Mouse (Mus musculus) T-cell, adult 2 months (primary cell): ENCODE results near the gene Tbx19.

ENCODE experiments used
- DNase-seq: peaks from one replicate; pipeline ENCODE4 v3.0.0; 2022; ENCODE audit warnings: low spot score

The Tbx19 gene

DNA sequence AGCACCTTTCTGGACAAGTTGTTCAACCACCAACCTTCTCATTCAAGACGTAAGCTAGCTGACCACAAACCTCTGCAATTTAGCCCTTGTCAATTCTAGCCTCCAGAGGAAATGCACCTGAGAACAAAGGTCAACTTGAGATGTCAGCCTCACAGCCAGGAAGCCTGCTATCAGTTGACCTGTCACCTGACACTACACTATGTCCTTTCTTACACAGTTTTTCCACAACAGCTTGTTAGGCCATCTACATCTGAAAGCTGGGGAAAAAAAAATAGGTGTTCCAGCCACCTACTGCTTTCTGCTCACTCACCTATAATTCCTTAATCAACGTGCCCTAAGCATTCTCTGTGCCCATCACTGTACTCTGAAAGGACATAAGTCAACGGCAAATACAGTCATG is 23.6 kb upstream of the Tbx19 start:
- no peak for DNase-seq

DNA sequence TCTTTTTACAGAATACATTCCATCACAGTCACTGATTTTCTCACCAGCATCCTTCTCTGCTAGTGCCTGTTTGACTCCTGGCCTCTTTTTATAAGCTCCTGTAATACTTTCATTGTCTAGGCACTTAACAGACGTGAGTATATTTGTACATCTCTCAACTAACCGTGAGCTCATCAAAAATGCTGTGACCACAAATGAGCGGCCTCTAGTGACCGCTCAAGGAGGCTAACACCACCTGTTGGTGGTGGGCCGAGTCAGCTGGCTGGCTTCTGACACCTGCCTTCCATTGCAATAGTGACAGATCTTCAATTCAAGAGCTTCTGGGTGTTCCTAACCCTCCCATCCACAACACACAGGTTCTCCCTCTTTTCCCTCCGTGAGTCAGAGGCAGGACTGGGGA is 22.8 kb upstream of the Tbx19 start:
- no peak for DNase-seq

DNA sequence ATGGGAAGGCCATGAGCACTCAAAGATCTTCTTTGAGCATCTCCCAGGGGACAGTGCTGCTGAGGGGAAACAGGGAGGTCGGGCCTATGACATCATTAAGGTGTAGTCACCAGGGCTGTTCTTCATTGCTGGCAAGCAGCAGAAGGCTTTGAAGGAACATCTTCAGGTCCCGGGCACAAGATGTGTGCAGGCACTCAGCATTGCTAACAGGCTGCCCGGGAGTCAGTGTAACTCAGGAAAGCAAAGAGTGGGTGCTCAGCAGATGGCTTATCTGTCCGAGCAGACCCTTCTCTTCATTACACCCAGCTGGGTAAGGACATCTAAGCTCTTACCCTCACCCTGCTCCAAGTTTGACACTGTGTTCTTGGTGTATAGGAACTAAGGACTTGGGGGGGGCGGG is 18.7 kb upstream of the Tbx19 start:
- DNase-seq, result no peak

DNA sequence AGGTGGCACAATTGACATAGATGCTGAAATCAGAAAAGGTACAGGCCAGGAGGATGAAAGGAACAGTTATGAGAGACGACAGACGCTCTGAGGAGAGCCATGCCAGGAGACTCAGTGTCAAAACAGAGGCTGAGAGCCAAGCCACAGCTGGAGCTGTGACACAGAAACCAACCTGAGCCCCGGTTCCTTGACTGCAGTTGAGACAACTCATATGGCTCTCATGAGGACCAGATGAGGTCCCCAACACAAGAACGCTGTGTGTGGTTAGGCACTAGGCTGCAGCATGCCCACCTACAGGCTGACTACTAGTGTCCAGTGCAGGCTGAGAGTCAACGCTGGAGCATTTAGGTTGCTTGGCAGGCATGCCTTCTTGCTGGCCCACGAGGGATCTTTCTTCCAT is 17.5 kb upstream of the Tbx19 start:
- no peak for DNase-seq

DNA sequence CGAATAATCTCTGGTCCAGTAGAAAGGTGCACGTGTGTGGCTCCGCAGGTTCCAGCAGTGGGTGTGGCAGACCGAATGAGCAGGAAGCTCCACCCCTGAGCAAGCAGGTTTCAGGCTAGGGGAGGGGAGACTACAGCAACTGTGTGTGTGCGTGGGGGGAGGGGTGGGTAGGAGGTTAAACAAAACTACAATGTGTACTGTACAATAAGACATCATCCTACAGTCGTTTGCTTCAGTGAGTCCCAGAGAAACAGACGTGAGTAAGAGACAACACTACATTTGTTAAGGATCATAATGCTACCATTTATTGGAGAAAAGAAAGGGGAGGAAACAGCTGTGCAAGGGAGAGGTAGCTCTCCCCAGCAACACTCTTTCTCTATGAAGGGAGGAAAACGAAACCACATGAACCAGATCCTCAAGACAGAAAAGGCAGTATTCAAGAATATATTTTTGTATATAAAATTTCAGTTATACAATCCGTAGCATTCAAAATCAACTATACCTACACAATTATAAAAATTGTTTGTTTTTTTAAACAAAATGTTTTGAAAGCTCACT is 13.6 kb upstream of the Tbx19 start:
- DNase-seq, result no peak

DNA sequence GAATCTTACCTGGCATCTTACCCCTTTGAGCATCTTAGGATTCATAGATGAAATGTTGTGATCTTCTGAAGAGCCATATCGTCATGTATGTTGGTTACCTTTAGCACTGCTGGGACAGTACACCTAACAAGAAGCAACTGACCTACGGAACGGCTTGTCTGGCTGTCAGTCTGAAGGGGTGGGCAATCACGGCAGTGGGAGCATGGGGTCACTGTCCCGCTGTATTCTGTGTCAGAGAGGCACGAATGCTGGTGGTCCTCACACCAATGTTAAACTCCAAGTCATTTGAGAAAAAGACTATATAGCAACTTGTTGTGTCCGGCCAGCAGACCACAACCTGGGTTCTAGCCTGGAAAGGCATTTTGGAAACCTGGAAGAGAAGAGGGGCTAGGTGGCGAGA is 10.7 kb upstream of the Tbx19 start:
- no peak for DNase-seq

DNA sequence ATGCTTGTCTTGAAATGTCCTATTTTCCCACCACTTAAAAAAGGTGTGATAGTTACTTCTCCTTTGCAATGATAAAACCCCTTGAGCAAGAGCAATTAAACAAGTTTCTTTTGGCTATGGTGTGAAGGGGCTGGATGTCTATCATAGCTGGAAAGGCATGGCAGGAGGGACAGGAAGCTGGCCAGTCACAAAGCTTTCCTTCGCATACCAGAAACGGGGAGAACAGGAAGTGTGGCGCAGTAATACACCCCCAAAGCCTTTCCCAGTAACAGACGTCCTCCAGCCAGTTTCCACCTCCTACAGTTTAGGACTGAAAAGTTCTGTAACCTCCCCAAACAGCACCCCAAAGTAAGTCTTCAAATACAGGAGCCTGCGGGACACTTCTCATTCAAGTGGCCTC is 9.6 kb upstream of the Tbx19 start:
- no peak for DNase-seq

DNA sequence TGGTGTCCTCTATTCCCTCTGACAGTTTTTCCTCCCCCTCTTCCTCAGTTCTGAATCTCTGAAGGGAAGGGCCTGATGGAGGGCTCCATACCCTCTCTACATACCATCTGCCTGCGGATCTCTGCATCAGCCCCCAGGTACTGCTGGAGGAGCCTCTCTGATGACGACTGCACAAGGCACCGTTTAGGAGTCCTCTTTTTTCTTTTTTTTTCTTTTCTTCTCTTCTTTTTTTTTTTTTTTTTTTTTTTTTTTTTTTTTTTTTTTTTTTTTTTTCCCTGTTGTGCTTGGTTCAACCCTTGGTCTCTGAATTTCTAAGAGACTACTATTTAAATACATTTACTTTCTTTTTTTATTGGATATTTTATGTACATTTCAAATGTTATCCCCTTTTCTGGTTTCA is 8.9 kb upstream of the Tbx19 start:
- no peak for DNase-seq

DNA sequence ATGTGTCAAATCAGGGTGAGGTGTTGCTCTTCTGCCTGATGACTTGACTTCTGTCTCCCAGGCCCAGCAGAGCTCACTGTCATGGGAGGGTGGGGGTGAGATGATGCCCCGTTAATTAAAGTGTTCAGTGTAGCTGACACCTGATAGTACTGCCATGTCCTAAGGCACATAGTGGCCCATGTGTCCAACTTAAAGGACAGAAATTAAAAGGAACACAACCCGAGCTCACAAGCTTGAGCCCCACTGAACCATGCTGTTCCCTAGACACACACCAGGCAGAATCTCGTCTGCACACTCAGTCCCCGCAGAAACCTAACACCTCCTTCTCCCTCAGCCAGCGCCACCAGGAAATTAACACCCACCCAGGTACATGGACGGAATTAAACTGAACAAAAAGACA is 4.3 kb upstream of the Tbx19 start:
- DNase-seq, result no peak

DNA sequence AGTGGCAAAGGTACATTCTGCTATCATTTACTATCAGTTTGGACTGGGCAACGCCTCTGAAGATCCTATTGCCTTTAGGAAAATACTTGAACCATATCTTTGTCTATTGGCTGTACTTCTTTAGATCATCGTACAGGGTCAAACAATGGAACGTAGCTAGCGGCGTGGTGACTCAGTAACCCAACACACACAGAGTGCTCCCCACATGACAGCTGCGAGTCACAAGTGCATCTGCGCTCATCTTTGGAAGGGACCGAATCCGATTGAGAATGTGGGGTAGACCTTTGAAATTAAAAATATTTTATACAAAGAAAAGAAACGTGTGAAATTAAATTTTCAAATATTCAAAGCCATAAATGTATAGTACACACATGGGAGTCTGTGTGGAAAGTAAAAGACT is 1.7 kb downstream of the Tbx19 start:
- DNase-seq, result no peak

DNA sequence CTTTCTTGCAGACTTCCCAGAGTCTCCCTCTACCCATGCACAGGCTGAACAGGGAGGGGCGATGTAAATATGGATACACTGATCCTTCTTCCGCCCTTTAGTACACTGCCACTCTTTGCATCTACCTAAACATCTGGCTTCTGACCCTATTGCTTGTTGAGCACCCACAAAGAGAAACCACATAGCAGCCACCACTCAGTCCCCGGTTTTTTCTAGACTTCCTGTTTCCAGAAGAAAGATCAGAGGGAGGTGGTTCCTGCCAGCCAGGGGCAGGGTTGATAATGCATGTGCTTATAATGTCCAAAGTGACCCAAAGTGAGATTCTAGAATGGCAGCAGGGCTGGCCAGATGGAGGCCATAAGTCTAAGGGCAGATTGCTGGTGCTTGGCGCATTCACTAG is 6.4 kb downstream of the Tbx19 start:
- peak; percentile 24 for DNase-seq

DNA sequence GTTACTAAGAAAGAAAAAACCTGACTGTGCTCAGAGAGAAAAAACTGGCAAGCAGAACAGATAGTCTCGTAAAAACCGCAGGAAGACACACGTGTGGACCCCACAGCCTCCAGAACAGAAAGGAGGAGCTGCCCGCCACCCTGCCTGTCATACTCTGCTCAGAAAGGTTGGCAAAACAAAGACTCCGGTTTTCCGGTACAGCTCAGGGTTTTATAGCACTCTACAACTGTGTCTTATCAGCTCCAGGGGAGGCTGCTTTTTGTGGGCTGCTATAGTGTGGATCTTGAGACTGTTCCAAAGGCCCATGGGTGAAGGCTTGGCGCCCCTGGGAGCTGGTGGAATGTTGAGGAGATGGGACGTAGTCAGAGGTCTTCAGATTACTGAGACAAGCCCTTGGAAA is 9.4 kb downstream of the Tbx19 start:
- peak; percentile 28 for DNase-seq

DNA sequence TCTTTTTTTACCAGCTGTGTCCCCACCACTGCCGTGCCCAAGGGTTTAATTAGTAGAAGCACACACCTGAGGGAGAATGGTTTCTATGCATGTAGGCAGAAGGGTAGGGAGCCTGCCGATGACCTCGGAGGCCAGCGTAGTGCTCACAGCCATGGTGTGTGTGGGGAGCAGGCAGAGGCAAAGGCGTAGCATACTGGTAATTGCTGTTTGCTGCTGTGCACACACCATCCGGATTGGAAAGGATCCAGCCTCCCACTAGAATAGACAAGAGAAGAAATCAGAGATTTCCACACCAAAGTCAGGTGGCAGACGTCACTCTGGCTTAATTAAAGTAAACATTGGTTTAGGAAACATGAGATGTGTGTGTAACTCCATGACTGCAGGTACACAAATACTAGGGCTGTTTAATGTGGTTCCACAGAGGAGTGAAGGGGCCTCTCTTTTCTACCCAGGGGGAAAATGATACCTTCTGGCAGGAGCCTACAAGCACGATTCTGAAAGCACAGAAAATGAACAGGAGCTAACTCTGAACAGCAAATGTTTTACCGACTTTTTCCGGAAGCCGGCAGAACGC is 18.1 kb downstream of the Tbx19 start:
- DNase-seq, result no peak

DNA sequence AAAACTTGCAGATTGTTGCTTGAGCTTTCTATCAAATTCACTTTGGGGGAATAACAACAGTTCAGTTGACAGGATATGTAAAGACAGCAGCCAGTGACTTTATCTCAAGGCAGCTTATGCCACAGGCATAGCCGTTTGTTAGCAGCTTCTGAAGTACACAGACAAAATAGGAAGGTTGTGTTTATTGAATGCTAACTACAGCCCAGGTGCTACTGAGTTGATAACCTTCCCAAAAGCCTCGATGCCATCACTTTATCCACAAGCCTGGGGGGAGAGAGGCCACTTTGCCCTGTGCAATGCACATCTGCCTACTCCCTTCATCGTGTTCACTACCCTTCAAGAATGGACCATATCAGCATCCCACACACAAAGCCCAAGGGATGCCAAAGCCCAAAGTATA is 20.3 kb downstream of the Tbx19 start:
- no peak for DNase-seq

DNA sequence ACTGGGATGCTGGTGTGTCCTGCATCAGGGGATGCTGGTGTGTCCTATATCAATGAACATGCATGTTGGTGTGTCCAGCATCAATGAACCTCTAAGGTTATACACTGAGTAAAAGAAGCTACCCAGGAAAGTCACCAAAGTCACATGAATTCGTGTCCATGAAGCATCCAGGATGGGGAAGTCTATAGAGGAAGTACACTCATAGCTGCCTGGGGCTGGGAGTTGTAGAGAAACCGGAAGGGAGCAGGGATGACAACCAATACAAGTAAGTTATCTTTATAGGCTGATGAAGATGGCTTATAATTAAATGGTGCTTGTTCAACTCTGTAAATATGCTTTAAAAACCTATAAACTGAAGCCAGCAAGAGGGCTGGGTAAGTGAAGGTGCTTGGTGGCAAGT is 26.7 kb downstream of the Tbx19 start:
- DNase-seq, result no peak

DNA sequence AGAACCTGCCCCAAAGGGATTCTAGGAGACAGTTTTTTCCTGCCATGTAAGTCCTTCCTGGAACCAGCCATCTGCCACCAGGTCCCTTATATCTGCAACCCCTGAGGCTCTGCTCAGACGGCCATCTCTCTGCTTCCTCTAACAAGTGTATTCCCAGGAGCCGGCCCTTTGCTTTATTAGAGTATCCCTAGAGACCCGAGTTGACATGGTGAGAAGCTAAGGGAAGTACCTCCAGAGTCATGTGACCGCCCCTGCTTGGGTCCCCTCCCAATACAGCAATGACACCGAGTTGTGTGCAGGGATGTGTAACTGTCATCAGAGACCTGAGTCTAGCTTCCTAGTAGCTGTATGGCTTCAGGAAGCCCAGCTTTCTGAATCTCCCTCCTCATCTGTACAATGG is 27.3 kb downstream of the Tbx19 start:
- no peak for DNase-seq

DNA sequence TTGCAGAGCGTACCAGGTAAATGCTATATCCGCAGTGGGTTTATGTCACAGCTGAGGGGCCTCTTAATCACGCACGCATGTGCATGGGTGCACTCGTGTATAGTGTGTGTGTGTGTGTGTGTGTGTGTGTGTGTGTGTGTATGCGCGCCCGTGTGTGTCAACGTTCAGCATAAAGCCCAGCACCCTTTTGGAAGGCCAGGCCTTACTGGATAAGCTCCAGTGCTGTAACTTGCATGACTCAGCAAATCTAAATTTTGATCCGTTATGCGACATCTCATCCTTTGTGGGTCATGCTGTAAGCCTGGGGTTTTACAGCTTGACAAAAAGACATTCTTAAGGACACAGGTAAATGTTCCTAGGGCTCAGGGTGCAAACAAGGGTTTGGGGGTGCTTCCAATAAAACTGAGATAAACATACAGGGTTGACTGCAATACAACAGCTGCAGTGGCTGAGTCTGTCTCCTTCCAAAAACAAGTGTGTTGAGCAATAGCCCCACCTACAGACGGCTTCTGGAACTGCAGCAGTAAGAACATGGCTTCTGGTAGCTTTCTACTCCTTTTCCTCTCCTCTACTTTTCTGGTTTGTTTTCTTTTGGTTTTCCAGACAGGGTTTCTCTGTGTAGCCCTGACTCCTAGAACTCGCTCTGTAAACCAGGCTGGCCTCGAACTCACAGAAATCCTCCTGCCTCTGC is 28.2 kb downstream of the Tbx19 start:
- peak; percentile 57 for DNase-seq

DNA sequence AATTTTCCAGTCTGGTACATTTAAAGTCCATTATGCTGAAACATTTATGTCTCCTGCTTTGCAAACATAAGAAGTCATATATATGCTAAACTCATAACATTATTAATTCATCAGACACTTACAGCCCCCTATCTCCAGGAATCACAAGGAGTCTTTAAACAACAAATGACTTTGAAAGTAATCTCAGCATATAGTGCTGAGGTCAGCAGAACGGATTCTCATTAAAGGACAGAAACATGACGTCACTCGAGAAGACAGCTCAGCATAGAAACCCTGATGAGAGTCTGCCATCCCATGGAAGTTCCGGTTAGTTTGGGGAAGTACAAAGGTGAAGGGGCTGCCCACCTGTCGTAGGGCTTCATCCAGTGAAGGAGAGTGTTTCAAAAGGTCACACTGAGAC is 31.0 kb downstream of the Tbx19 start:
- DNase-seq, result no peak

DNA sequence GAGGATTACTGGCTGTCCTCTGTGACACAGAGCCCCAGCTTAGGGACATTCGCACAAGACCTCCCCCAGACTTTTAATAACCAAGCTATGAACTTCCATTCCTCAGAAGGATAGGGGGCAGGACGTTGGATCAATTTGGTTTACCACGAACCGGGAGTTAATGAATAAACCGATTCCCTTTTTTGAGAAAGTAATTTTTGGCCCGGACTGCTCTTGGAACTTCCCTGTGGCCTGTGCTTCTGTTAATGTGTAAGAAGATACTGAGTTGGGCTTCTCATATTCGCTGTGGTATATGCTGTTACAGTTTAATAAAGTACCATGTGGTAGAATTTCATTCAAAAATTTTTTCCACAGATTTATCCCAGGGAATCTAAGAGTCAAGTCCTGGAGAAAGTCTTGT is 39.5 kb downstream of the Tbx19 start:
- no peak for DNase-seq

DNA sequence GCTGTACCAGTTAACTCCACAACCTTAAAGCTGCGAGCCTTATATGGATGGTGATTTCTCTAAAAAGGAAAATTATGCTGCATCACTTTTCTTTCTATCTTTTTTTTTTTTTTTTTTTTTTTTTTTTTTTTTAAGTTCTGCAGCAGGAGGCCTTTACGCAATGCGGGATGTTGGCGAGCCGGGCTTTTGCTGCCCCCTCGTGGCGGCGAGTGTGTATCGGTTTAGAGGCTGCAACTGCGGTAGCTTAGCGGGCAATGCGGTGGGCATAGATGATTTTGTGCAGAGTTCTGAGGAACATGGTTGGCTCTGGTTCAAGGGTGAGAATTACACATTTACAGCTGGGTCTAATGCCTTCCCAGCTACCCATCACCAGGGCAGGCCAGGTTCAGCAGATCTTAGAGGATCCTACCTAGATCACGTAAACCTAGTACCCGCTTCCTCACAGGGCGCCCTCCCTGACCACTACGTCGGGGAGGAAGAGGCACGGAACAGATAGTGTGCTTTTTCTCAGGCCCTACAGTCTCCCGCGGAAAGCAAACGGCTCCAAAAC is 40.1 kb downstream of the Tbx19 start:
- DNase-seq, result peak; percentile 77

DNA sequence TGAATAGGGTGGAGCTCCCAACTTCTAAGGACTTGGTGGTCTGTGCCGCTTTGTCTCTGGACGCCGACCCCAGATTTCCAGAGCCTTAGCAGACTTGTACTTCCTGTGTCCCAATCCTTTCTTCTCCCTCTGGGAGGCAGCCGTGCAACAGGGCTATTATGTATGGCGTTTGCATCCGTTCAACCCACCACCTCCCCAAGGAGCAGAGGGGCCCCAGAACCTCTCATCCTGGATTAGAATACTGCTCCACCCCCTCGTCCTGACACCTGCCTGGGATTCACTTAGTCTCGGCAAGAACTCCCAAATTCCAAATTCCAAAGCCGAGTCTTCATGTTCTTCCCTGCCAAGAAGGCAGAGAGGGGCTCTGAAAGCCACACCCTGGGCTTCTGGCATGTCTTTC is 40.8 kb downstream of the Tbx19 start:
- no peak for DNase-seq

DNA sequence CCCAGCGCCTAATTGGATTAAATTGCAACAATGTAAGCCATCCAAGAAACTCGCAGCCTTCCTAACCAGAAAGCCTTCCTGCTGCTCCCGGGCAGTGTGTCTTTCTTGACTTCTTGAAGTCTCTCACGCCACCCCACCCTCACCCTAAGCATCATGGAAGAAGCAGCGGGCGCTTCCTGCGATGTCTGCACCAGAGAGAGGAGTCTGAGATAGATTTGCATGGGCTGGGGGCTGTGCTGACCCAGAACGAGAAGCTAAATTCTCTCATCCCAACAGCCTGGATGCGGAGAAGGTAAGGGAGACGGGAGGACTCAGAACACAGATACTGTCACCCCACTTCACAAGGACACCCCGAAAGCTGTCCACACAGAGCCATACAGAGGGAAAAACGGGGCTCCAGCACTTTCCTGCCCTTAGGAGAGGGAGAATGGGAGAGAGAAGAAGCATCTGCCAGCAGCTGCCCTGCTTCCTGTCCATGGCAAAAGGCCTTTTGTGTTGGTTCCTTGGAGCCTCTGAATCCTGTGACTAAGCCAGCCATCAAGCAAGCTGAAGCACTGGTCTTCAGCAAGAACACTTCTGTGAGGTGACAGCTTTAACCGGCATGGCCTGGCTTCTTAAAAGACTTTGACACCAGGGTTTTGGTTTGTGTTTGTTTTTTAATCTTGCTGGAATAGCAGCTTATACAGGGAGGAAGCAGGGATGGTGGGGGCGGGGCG is 41.4 kb downstream of the Tbx19 start:
- no peak for DNase-seq
